Mouse (Mus musculus) embryo, embryonic 10.5 days (tissue): ENCODE data around the gene Thbs4.

Source experiments
- DNase-seq: peaks from one replicate; pipeline ENCODE4 v3.0.0-alpha.2; 2015; ENCODE audit warnings: low spot score

Thbs4 gene

GRCm38 (mm10) chr13:92760519-92760918 is 34.1 kb downstream of the Thbs4 start:
- no peak for DNase-seq

- DNase-seq, result no peak
Observed at GRCm38 (mm10) chr13:92759096-92759495, 35.5 kb downstream of the Thbs4 start.

- DNase-seq, result no peak
Observed at GRCm38 (mm10) chr13:92757972-92758585, 36.5 kb downstream of the Thbs4 start.

DNA sequence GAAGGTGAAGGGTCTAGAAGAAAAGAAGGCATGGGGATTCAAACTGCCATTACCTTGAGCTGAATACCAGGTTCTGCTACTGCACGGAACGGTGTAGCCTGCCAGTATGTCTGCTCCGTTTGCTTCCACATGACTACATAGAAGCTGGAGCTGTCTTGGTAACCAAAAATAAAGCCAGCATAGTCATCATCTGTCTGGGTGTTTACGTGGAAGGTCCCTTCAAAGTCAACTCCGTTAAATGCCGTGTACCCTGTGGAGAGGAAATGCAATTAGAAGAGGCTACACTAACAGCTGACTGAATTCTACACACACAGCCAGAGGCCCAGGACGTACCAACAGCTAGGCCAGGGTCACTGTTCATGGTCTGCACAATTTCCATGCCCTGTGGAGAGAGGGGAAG is 39.6 kb downstream of the Thbs4 start:
- DNase-seq, result no peak

GRCm38 (mm10) chr13:92753676-92754075 is 40.9 kb downstream of the Thbs4 start:
- no peak for DNase-seq

GRCm38 (mm10) chr13:92751726-92752565 is 42.7 kb downstream of the Thbs4 start:
- peak; percentile 82 for DNase-seq

- peak; percentile 91 for DNase-seq
Observed at GRCm38 (mm10) chr13:92750976-92751518, 43.6 kb downstream of the Thbs4 start.

DNA sequence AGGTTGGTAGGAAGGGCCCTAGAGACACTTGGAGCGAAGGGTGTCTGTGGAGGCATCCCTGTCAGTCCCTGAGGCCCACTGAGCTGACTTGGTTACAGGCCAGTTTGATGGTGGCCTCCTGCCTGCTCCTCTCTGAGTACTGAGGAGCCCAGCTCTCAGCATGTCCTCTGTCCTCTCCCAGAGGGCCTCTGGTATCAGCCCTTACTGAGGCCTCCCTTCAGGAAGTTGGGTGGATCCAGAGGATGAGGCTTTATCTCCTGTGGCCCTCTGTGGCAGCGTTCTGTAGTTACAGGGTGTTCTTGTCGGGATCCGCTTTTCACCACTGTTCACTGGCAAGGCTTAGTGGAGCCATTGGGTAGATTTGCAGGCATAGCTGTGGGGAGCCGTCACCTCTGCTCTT is 51.3 kb downstream of the Thbs4 start:
- DNase-seq, result no peak

DNA sequence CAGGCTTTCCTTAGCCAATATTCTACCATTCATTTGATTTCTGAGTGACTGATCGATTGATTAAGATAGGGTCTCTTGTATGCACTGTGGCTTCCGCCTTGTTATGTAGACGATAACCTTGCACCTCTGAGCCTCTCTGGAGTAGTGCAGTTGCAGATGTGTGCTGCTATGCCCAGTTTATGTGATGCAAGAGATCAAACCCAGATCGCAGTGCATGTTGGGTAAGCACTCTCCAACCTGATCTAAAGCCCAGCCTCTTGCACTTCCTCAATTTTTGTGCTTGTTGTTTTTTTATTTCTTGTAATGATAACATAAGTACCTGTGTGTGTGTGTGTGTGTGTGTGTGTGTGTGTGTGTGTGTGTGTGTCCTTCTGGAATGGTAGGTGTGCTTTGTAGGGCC is 51.7 kb downstream of the Thbs4 start:
- no peak for DNase-seq

- peak; percentile 84 for DNase-seq
Observed at GRCm38 (mm10) chr13:92740671-92741270, 53.8 kb downstream of the Thbs4 start.

DNA sequence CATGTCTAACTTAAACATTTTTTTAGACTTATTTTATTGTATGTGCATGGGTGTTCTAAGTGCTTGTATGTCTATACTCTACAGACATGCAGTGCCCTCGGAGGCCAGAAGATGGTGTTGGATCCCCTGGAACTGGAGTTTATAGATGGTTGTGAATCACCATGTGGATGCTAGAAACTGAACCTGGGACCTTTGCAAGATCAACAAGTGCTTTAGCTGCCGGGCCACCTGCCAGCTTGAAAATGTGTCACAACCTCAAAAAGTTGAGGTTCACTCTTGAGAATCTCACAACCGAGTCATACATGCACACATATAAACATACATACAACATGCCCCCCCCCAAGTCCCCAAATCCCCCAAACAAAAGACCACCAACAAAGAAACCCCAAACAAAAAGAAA is 54.8 kb downstream of the Thbs4 start:
- DNase-seq, result no peak

DNA sequence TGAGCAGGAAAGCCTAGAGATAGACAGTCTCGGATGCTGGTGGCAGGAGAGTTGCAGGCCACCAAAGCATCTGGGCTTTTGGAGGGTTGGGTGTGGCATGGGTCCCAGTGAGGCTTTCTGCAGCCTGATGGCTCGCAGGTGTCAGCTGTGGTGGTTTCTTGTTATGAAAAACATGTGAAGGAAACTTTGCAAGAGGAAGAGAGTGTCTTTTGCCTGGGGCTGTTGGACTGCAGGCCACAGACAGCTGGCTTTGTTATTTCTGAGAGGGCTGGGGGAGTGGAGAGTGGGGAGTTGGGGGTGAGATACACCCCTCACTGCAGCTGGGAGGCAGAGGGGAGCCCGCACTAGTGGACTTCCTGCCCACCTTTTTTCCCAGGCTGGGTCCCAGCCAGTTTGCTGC is 55.8 kb downstream of the Thbs4 start:
- DNase-seq, result no peak

DNA sequence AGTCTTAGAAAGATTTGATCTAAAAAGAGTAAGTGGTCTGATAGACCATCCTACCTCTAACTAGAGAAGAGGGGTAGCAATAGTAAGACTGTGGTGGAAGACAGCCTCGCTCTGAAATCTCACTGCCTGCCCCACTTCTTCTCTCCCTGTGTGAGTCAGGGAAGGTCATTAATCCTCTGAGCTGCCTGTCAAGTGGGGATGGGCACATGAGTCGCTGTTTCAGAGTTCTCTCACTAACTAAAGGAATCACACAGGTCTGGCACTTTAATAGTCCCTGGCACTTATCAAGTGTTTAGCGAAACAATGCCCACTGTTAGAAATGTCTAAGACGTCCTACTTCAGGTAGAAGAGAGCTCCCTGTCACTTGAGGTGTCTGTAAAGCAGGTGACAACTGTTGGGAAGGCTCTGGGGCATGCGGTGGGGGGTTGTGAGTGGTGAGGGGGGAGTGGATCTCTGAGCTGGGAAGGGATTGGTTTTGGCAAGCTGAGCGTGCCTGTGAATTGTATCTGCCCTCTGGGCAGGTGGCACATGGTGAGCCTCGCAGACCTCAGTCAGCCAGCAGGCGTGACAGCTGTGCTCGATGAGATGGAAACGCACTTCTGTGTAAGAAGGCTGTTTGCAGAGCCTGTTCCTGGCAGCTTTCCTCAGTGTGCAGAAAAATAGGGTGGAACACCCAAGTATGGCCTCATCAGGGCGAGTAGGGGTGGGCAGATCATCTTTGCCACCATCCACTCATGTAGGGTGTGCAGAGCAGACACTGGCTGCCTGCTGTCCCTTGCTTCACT is 57.9 kb downstream of the Thbs4 start:
- peak; percentile 24 for DNase-seq

- DNase-seq, result peak; percentile 29
Observed at GRCm38 (mm10) chr13:92735693-92736092, 58.9 kb downstream of the Thbs4 start.

DNA sequence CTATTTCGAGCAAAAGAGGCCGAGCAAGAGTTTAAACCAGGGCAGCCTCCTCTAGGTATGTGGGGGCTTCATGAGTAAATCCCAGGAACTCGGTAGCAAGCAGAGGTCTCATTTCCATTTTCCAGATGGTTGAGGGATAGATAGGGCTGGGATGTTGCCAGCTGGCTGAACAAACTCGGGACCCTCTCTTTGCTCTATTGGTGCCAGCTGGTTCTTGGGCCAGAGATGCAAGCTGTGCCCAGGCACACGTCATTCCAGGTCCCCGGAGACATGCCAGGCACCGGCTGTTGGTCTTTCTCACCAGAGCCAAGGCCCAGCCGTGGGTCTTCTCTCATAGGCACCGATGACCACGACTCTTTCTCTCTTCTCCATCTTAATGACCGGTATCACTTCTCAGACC is 60.9 kb downstream of the Thbs4 start:
- DNase-seq, result no peak

DNA sequence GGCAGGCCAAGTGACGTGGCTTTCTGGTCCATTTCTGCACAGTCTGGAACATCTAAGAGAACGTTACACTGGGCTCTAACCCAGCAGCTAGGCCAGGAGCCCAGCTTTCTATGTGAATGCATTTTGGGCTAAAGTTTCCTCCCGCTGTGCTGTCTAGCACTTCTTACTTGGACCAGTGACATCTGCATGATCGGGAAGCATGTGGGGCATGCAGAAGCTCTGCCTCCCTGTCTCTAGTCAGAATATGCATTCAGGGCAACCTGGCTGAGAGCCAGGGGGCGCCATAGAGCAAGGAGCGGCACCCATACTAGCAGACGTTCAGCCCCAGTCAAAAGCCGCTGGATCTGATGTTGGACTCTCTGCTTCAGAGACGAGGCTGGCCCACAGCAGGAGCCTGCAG is 61.4 kb downstream of the Thbs4 start:
- peak; percentile 64 for DNase-seq

GRCm38 (mm10) chr13:92732836-92733235 is 61.8 kb downstream of the Thbs4 start:
- no peak for DNase-seq

GRCm38 (mm10) chr13:92731811-92732210 is 62.8 kb downstream of the Thbs4 start:
- no peak for DNase-seq

- DNase-seq, result no peak
Observed at GRCm38 (mm10) chr13:92729811-92730210, 64.8 kb downstream of the Thbs4 start.

DNA sequence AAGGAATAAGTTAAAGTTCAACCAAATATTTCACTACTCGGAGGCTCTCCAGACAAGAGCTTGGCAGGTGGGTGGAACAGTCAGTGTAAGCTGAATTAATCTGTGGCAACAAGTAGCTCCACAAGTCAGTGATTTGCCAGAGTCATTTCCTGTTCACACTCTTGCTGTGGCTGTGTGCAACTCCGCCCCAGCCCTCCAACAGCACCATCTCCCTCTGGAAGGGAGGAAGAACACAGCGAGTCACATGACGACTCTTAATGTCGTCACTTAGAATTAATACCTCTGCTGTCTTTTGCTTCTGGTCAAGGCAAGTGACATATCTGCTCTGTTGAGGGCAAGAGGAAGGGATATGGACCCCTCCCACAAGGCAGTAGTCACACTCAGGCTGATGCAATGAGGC is 72.2 kb downstream of the Thbs4 start:
- DNase-seq, result no peak

DNA sequence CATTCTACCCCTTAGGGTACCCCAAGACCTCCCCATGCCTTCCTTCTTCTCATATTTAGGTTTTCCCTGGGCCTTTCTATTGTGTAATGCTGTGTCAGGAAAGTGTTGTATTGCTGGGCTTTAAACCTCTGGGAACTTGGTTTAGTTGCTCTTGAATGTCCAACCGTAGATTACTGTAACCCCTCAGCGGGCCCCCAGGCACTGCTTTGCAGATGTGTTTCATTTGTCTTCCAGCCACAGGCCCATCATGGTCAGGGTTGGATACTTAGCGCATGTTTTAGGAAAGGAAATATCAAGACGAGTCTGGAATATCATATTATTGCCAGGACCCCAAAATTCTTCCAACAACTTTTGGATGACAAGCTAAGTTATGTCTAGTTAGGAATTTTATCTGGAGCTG is 73.6 kb downstream of the Thbs4 start:
- DNase-seq, result no peak
